Mouse (Mus musculus) liver, embryonic 16.5 days (tissue): Measurements from ENCODE around the gene Trip12. TPM values are rescaled to one million over a fixed set of nuclear protein-coding genes. Genes with fewer than 3 reads are reported as not detected.

ENCODE experiments used
- ATAC-seq: fragments of 200-750 bp; cut with Nextera tagmentation; 2 replicates; pipeline ENCODE4 v1.8.0; 2017; ENCODE audit warnings: low read depth, mild to moderate bottlenecking, moderate number of reproducible peaks, moderate library complexity
- H3K27ac ChIP-seq: fragments of 300-500 bp; sonication (generic); 2 replicates; pipeline ENCODE4 v1.5.1; 2014; ENCODE audit warnings: mild to moderate bottlenecking, low read length
- H3K27me3 ChIP-seq: fragments of 300-500 bp; sonication (generic); 2 replicates; pipeline ENCODE4 v1.6.1; 2014; ENCODE audit warnings: low read depth, low read length, mixed read lengths; ENCODE audit not compliant: control insufficient read depth, insufficient read depth
- H3K36me3 ChIP-seq: fragments of 300-500 bp; sonication (generic); 2 replicates; pipeline ENCODE4 v1.6.1; 2014; ENCODE audit warnings: mild to moderate bottlenecking; ENCODE audit not compliant: control insufficient read depth, insufficient read depth
- H3K4me1 ChIP-seq: fragments of 300-500 bp; sonication (generic); 2 replicates; pipeline ENCODE4 v1.6.1; 2014; ENCODE audit warnings: low read depth, low read length, mixed read lengths; ENCODE audit not compliant: control insufficient read depth
- H3K4me2 ChIP-seq: fragments of 300-500 bp; sonication (generic); 2 replicates; pipeline ENCODE4 v1.6.1; 2014; ENCODE audit warnings: low read depth, low read length, mixed read lengths
- H3K4me3 ChIP-seq: fragments of 300-500 bp; sonication (generic); 2 replicates; pipeline ENCODE4 v1.5.1; 2014; ENCODE audit warnings: low read depth, mild to moderate bottlenecking, low read length
- H3K9ac ChIP-seq: fragments of 300-500 bp; sonication (generic); 2 replicates; pipeline ENCODE4 v1.6.1; 2014; ENCODE audit warnings: low read depth, low read length
- H3K9me3 ChIP-seq: fragments of 300-500 bp; sonication (generic); replicated peaks from 2 replicates; pipeline ENCODE4 v1.6.1; 2016; ENCODE audit warnings: low read length; ENCODE audit not compliant: control insufficient read depth
- WGBS: fragments of 180-500 bp; shearing (Covaris S2); extraction: QIAGEN DNeasy Blood & Tissue Kit; methylation state at CpG from one replicate; pipeline ENCODE4 v1.1.7; 2014; ENCODE audit not compliant: insufficient replicate concordance; 5-methylcytosine and 5-hydroxymethylcytosine counted together
- polyA plus RNA-seq: library from polyadenylated mRNA; unstranded; fragments of >200 nt; fragmentation: Nextera tagmentation; extraction: Ambion mirVana; gene quantifications from 2 replicates; pipeline ENCODE4 v1.2.1, GENCODE M21; 2015

The Trip12 gene
- polyA plus RNA-seq, 1 experiment from 2014 or later: 31.6 TPM

GRCm38 (mm10) chr1:84866706-84867230, 26.5 kb upstream of the Trip12 start:
- ATAC-seq: no peak
- WGBS: 66% methylated on average over 3 of the region's 3 CpGs

GRCm38 (mm10) chr1:84866231-84866630, 25.9 kb upstream of the Trip12 start:
- H3K4me3 ChIP-seq: no peak overlapping the region
- ATAC-seq: no peak
- WGBS: 81% methylated on average over 6 of the region's 6 CpGs
- no peak overlapping the region for H3K27ac ChIP-seq
- H3K4me2 ChIP-seq: no peak overlapping the region
- no peak overlapping the region for H3K9ac ChIP-seq
- no peaks in the 10 kb centered on the region for H3K9me3 ChIP-seq
- no peaks in the 10 kb centered on the region for H3K27me3 ChIP-seq
- H3K4me1 ChIP-seq: peaks cover 2% of the 10 kb centered on the region; the same call in 1 of the 2 replicates
- H3K36me3 ChIP-seq: no peaks in the 10 kb centered on the region

More at GRCm38 (mm10) chr1:84866706-84867230, 26.5 kb upstream of the Trip12 start:
- H3K27me3 ChIP-seq: no peaks in the 10 kb centered on the region
- H3K36me3 ChIP-seq: no peaks in the 10 kb centered on the region
- H3K4me3 ChIP-seq: no peak overlapping the region
- H3K27ac ChIP-seq: no peak overlapping the region
- H3K4me2 ChIP-seq: no peak overlapping the region
- H3K4me1 ChIP-seq: no peaks in the 10 kb centered on the region
- H3K9me3 ChIP-seq: no peaks in the 10 kb centered on the region
- H3K9ac ChIP-seq: no peak overlapping the region

DNA sequence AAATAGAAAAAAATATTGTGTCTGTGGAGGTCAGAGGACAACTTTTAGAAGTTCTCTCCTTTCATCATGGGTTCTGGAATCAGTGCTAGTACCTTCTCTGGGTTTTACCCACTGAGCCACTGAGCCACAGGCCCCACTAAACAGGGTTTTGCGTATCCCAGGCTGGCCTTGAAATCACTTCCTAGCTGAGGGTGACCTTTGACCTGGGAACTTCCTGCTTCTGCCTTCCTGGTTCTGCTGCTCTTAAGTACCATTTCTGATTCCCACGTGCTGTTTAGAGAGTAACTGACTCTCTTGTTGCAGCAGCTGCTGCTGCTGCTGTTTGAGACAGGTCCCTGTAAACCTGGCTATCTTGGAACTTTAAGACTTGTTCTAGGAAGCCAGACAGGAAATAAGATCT, 24.3 kb upstream of the Trip12 start:
- H3K36me3 ChIP-seq: no peaks in the 10 kb centered on the region
- WGBS: 48% methylated on average over 2 of the region's 2 CpGs
- peak overlapping the region; percentile 12; the same call in 1 of the 2 replicates for H3K27ac ChIP-seq
- no peak overlapping the region for H3K4me3 ChIP-seq
- no peak overlapping the region for H3K9ac ChIP-seq
- no peak overlapping the region for H3K4me2 ChIP-seq
- peaks cover 10% of the 10 kb centered on the region for H3K4me1 ChIP-seq
- H3K9me3 ChIP-seq: no peaks in the 10 kb centered on the region
- no peak for ATAC-seq
- no peaks in the 10 kb centered on the region for H3K27me3 ChIP-seq

GRCm38 (mm10) chr1:84861255-84861630, 20.9 kb upstream of the Trip12 start:
- Histone ChIP-seq H3K27me3 (no peaks in the 10 kb centered on the region), H3K4me1 (peaks cover 10% of the 10 kb centered on the region), H3K9ac (no peak overlapping the region), H3K4me2 (no peak overlapping the region), H3K36me3 (no peaks in the 10 kb centered on the region), H3K4me3 (no peak overlapping the region), H3K27ac (no peak overlapping the region), H3K9me3 (no peaks in the 10 kb centered on the region)
- 59% methylated on average over 1 of the region's 1 CpGs for WGBS
- no peak for ATAC-seq

- H3K4me3 ChIP-seq: no peak overlapping the region
- no peaks in the 10 kb centered on the region for H3K9me3 ChIP-seq
- H3K4me1 ChIP-seq: peaks cover 10% of the 10 kb centered on the region
- ATAC-seq: peak; percentile 65
- H3K27me3 ChIP-seq: no peaks in the 10 kb centered on the region
- no peak overlapping the region for H3K9ac ChIP-seq
- WGBS: 49% methylated on average over 10 of the region's 10 CpGs
- no peak overlapping the region for H3K4me2 ChIP-seq
- no peaks in the 10 kb centered on the region for H3K36me3 ChIP-seq
- no peak overlapping the region for H3K27ac ChIP-seq
These were observed 20.3 kb upstream of the Trip12 start for GRCm38 (mm10) chr1:84860360-84861254.

- H3K4me3 ChIP-seq: no peak overlapping the region
- H3K9ac ChIP-seq: no peak overlapping the region
- ATAC-seq: no peak
- no peaks in the 10 kb centered on the region for H3K27me3 ChIP-seq
- H3K4me1 ChIP-seq: peaks cover 10% of the 10 kb centered on the region
- no peak overlapping the region for H3K27ac ChIP-seq
- no peaks in the 10 kb centered on the region for H3K36me3 ChIP-seq
- WGBS: 73% methylated on average over 6 of the region's 6 CpGs
- no peak overlapping the region for H3K4me2 ChIP-seq
- H3K9me3 ChIP-seq: no peaks in the 10 kb centered on the region
These were observed 19.3 kb upstream of the Trip12 start for GRCm38 (mm10) chr1:84859597-84859996.

DNA sequence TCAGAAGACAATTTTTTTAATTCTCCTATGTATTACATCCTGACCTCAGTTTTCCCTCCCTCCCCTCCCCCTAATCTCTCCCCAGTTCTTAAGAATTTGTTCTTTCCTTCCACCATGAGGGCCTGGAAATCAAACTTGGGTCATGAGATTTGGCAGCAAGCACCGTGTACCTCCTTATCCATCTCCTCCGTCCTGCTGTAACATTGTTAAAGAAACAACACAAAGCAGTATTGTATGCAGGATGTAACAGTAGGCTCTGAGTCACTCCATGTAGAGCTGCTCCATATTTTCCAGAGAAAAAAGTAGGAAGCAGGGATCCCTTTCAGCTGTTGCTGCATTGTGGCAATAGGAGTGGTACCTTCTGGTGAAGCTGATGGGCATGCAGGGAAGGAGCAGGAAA, 15.4 kb upstream of the Trip12 start:
- peaks cover 21% of the 10 kb centered on the region for H3K4me1 ChIP-seq
- no peak overlapping the region for H3K4me2 ChIP-seq
- no peaks in the 10 kb centered on the region for H3K36me3 ChIP-seq
- no peaks in the 10 kb centered on the region for H3K27me3 ChIP-seq
- H3K9ac ChIP-seq: no peak overlapping the region
- H3K27ac ChIP-seq: no peak overlapping the region
- no peak overlapping the region for H3K4me3 ChIP-seq
- WGBS: 69% methylated on average over 2 of the region's 2 CpGs
- H3K9me3 ChIP-seq: no peaks in the 10 kb centered on the region
- no peak for ATAC-seq

DNA sequence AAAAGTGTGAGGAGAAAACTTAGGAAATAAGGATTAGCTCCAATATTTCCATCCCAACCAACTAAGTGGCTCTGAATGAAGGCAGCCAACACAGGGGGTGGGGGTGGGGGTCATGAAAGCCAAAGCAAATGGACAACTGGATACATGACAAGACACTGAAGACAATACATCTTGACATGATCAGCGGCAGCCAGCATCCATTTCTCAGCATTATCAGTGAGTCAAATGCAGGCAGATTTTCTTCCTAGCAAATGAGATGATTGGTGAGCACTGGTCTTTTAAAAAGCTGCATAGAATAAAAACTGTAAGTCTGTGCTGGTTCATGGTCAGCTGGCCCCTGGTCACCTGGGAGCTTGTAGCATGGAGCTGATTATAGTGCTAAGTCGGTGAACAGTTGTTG, 14.7 kb upstream of the Trip12 start:
- Histone ChIP-seq H3K9ac (no peak overlapping the region), H3K9me3 (no peaks in the 10 kb centered on the region), H3K4me1 (peaks cover 18% of the 10 kb centered on the region), H3K36me3 (no peaks in the 10 kb centered on the region), H3K4me3 (no peak overlapping the region), H3K4me2 (no peak overlapping the region), H3K27ac (no peak overlapping the region), H3K27me3 (no peaks in the 10 kb centered on the region)
- no peak for ATAC-seq
- WGBS: 71% methylated on average over 2 of the region's 2 CpGs

DNA sequence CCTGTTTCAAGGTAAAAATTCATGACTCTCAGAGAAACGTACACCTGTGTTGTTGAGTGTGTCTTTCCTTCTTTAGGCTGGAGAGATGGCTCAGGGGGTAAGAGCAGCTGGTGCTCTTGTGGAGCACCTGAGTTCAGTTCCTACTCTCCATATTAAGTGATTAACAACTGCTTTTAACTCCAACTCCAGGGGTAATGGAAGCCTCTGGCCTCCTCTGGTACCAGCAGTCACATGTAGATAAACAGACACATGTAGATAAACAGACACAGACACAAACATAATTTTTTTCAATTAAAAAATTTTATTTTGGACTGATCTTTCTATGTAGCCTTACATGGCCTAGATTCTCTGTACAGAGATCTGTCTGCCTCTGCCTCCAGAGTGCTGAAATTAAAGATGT, 13.4 kb upstream of the Trip12 start:
- H3K9me3 ChIP-seq: no peaks in the 10 kb centered on the region
- 59% methylated on average over 1 of the region's 1 CpGs for WGBS
- peaks cover 18% of the 10 kb centered on the region for H3K4me1 ChIP-seq
- no peak overlapping the region for H3K27ac ChIP-seq
- no peak overlapping the region for H3K9ac ChIP-seq
- H3K4me2 ChIP-seq: no peak overlapping the region
- no peaks in the 10 kb centered on the region for H3K36me3 ChIP-seq
- H3K4me3 ChIP-seq: no peak overlapping the region
- H3K27me3 ChIP-seq: no peaks in the 10 kb centered on the region
- no peak for ATAC-seq
